Mouse (Mus musculus): ENCODE data around the gene Gm35315. TPM values are rescaled to one million over a fixed set of nuclear protein-coding genes. Genes with fewer than 3 reads are reported as not detected.
A peak's percentile ranks its signal among the peaks of the same experiment; 100 is the strongest.

Gene Gm35315
- polyA plus RNA-seq, 1 experiment from 2014 or later: 1.5 TPM

- peak; percentile 79 for ATAC-seq (ENCODE audit: insufficient number of reproducible peaks, insufficient read depth, low FRiP score, low TSS enrichment)
- under 1% methylated on average over 71 of the region's 71 CpGs for WGBS
- peaks cover 44% of the 10 kb centered on the region for H3K36me3 ChIP-seq
- H3K9me3 ChIP-seq: no peaks in the 10 kb centered on the region
- H3K27me3 ChIP-seq: no peaks in the 10 kb centered on the region
- peak within 1 kb of the TSS; percentile 83 for H3K9ac ChIP-seq
- H3K27ac ChIP-seq: peak within 1 kb of the TSS; percentile 98
- peak within 1 kb of the TSS; percentile 83 for H3K4me3 ChIP-seq
- H3K4me2 ChIP-seq (replicated peaks): peak within 1 kb of the TSS; percentile 83
- H3K4me1 ChIP-seq: 0 out of 2 replicates have a peak, but pooled peaks cover 11% of the 10 kb centered on the region
Observed at GRCm38 (mm10) chr5:110107581-110108304, 13.5 kb upstream of the Gm35315 start, which contains the start of gene Gtpbp6. Gene Gtpbp6, minus strand, starts transcription at chr5:110108197.

DNA sequence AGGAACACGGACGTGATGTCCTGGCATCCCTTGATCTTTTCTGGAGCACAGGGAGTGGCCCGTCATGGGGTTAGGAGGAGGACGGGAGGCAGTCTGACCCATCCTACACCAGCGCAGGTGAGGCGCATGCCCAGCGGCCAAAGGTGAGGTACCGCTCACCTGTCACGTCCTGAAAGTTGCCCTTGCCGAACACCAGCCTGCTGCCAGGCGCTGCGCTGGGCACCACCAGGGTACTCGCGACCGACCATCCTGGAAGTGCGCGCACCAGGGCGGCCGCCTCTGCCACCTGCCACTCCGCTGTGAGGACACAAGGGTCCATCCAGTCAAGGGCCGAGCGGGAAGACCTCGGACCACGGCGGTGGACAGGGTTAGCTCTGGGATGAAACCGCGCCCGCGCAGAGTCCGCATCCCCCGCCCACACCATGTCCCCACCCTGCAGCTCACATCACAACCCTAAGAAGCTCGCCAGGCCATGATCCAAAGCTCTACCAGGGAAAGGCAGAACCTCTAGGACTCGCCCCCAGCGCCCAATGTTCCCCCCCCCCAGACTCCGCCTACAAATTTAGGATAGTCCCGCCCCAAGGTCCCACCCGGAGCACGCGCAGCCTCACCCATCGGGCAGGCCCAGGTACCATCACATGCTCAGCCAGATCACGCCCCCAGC lies 12.8 kb upstream of the Gm35315 start:
- no peaks in the 10 kb centered on the region for H3K27me3 ChIP-seq
- H3K9ac ChIP-seq: peak overlapping the region; percentile 83
- H3K4me3 ChIP-seq: peak overlapping the region; percentile 83
- peak; percentile 16 for ATAC-seq (ENCODE audit: insufficient number of reproducible peaks, insufficient read depth, low FRiP score, low TSS enrichment)
- H3K36me3 ChIP-seq: peaks cover 39% of the 10 kb centered on the region
- WGBS: 13% methylated on average over 41 of the region's 41 CpGs
- H3K4me2 ChIP-seq (replicated peaks): peak overlapping the region; percentile 83
- no peaks in the 10 kb centered on the region for H3K9me3 ChIP-seq
- H3K4me1 ChIP-seq: peaks cover 12% of the 10 kb centered on the region; the same call in 1 of the 2 replicates
- H3K27ac ChIP-seq: peak overlapping the region; percentile 98

- Histone ChIP-seq H3K9me3 (no peaks in the 10 kb centered on the region), H3K4me3 (peak overlapping the region; percentile 83), H3K4me2 (replicated peaks) (peak overlapping the region; percentile 83), H3K36me3 (peaks cover 39% of the 10 kb centered on the region), H3K4me1 (peaks cover 19% of the 10 kb centered on the region; the same call in 1 of the 2 replicates), H3K9ac (no peak overlapping the region), H3K27me3 (no peaks in the 10 kb centered on the region), H3K27ac (no peak overlapping the region)
- WGBS: 94% methylated on average over 26 of the region's 26 CpGs
- ATAC-seq (ENCODE audit: insufficient number of reproducible peaks, insufficient read depth, low FRiP score, low TSS enrichment): no peak
Observed at GRCm38 (mm10) chr5:110106140-110106871, 12.1 kb upstream of the Gm35315 start.

- Histone ChIP-seq H3K36me3 (peaks cover 39% of the 10 kb centered on the region), H3K27me3 (0 out of 2 replicates have a peak, but pooled peaks cover 4% of the 10 kb centered on the region), H3K4me2 (replicated peaks) (no peak overlapping the region), H3K9me3 (no peaks in the 10 kb centered on the region), H3K27ac (no peak overlapping the region), H3K4me3 (no peak overlapping the region), H3K9ac (no peak overlapping the region), H3K4me1 (peaks cover 31% of the 10 kb centered on the region)
- ATAC-seq (ENCODE audit: insufficient number of reproducible peaks, insufficient read depth, low FRiP score, low TSS enrichment): no peak
- WGBS: 95% methylated on average over 36 of the region's 36 CpGs
Observed at GRCm38 (mm10) chr5:110104616-110105380, 10.6 kb upstream of the Gm35315 start.

DNA sequence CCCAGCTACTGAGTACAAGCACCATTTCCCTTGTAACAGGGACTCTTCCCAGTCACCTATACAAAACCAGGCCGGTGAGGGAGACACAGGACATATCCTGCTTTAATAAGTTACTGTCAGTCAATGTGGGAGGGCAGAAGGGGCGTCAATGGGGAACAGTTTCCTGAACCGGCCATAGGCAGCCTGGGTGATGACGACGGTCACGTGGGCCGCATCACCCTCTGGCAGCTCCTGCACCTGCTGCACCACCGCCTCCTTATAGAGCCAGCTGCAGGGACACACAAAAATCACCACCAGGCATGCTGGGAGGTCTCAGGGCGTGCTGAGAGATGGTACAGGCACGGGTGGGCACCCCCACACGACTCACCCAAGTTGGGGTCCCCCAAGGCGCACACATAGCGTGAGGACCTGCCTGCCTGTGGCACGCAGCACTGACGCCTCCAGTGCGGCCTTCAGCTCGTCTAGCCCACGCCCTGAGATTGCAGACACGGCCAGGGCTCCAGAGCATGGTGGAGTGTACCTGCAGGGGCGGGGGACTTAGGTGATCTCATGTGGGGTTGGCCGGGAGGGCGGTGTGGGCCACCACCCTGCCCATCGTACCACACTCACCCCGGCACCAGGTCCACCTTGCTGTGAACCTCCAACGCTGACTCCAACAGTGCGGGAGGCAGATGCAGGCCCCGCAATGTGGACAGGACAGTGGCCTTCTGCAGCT lies 9.8 kb upstream of the Gm35315 start:
- Histone ChIP-seq H3K36me3 (peaks cover 39% of the 10 kb centered on the region), H3K27ac (no peak overlapping the region), H3K4me3 (no peak overlapping the region), H3K4me2 (replicated peaks) (no peak overlapping the region), H3K4me1 (peaks cover 33% of the 10 kb centered on the region), H3K9me3 (no peaks in the 10 kb centered on the region), H3K9ac (no peak overlapping the region), H3K27me3 (0 out of 2 replicates have a peak, but pooled peaks cover 4% of the 10 kb centered on the region)
- WGBS: 96% methylated on average over 27 of the region's 27 CpGs
- no peak for ATAC-seq (ENCODE audit: insufficient number of reproducible peaks, insufficient read depth, low FRiP score, low TSS enrichment)

DNA sequence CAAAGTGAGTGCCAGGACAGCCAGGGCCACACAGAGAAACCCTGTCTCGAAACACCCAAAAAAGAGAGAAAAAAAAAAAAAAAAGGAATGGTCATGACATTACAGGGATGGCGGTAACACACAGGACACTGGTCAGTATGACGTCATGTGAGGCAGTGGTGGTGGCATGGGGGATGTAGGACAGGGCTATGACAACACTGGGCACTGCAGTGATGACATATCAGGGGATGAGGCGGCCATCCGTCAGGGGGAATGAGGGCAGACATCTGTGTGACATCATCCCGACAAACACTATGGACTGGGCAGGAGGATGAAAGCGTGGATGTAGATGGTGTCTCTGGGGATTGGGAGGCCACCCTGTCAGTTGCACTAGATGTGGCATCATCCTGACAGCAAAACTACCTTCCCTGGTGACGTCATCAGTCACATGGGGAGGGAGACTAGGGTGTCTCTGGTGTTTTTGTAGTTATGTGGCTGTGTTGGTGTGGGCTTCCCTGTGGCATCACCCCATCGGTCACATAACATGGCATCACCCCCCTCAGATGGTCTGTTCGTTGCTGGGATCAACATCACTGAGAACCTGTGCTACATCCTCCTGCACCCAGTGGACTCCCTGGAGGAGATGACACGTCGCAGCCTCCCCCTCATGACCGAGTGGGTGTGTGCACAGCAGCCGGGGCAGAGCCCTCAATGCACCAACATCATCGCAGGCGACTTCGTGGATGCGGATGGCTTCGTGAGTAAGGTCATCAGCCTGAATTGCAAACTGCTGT lies 8.8 kb upstream of the Gm35315 start:
- H3K4me1 ChIP-seq: peaks cover 33% of the 10 kb centered on the region
- peaks cover 39% of the 10 kb centered on the region for H3K36me3 ChIP-seq
- H3K27me3 ChIP-seq: 0 out of 2 replicates have a peak, but pooled peaks cover 4% of the 10 kb centered on the region
- no peak overlapping the region for H3K9ac ChIP-seq
- H3K4me3 ChIP-seq: no peak overlapping the region
- H3K27ac ChIP-seq: no peak overlapping the region
- H3K4me2 ChIP-seq (replicated peaks): no peak overlapping the region
- H3K9me3 ChIP-seq: no peaks in the 10 kb centered on the region
- no peak for ATAC-seq (ENCODE audit: insufficient number of reproducible peaks, insufficient read depth, low FRiP score, low TSS enrichment)
- 97% methylated on average over 19 of the region's 19 CpGs for whole genome bisulfite sequencing

DNA sequence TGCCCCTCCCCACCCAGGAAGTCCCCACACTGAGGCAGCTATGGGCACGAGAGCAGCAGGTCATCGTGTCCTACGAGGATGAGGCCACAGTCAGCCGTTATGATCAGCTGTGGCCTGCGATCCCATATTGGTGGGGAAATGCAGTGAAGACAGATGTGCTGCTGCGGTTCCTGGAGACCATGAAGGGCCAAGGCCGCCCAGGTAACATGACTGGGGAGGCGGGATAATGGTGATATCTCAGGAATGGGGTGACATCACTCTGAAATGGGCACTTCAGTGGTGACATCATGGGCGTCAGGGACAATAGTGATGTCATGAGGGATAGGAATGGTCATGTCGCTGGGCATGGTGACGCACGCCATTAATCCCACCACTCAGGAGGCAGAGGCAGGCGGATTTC lies 8.2 kb upstream of the Gm35315 start:
- Histone ChIP-seq H3K9ac (no peak overlapping the region), H3K27me3 (0 out of 2 replicates have a peak, but pooled peaks cover 4% of the 10 kb centered on the region), H3K27ac (no peak overlapping the region), H3K4me1 (peaks cover 33% of the 10 kb centered on the region), H3K4me3 (no peak overlapping the region; the same call in 1 of the 2 replicates), H3K36me3 (peaks cover 39% of the 10 kb centered on the region), H3K4me2 (replicated peaks) (peak overlapping the region; percentile 72; the same call in 1 of the 2 replicates), H3K9me3 (no peaks in the 10 kb centered on the region)
- no peak for ATAC-seq (ENCODE audit: insufficient number of reproducible peaks, insufficient read depth, low FRiP score, low TSS enrichment)
- 92% methylated on average over 13 of the region's 13 CpGs for WGBS

DNA sequence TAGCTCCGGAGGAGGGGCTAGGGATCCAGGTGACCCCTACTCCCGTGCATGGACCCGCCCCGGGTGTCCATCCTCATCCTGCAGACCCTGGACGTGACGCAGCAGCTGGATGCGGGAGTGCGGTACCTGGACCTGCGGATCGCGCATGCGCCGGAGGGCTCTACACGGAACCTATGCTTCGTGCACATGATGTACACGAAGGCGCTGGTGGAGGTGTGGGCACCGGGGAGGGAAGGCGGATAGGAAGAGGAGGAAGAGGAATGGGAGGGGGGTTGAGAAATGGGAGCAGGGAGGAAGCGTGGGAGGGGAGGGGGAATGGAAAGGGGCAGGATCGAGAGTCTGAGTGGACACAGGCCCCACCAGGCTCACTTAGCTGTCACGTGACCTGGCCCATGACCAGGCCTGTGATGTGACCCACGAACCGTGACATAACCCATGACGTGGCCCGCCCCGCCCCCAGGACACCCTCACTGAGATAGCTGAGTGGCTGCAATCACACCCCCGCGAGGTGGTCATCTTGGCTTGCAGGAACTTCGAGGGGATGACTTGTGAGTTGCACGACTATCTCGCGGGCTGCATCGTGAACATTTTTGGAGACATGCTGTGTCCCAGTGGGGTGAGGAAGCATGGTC lies 7.6 kb upstream of the Gm35315 start:
- Histone ChIP-seq H3K36me3 (peaks cover 39% of the 10 kb centered on the region), H3K4me1 (peaks cover 30% of the 10 kb centered on the region), H3K27ac (no peak overlapping the region), H3K27me3 (0 out of 2 replicates have a peak, but pooled peaks cover 4% of the 10 kb centered on the region), H3K4me2 (replicated peaks) (peak overlapping the region; percentile 72), H3K9ac (no peak overlapping the region), H3K4me3 (peak overlapping the region; percentile 35), H3K9me3 (no peaks in the 10 kb centered on the region)
- no peak for ATAC-seq (ENCODE audit: insufficient number of reproducible peaks, insufficient read depth, low FRiP score, low TSS enrichment)
- 18% methylated on average over 34 of the region's 34 CpGs for WGBS

DNA sequence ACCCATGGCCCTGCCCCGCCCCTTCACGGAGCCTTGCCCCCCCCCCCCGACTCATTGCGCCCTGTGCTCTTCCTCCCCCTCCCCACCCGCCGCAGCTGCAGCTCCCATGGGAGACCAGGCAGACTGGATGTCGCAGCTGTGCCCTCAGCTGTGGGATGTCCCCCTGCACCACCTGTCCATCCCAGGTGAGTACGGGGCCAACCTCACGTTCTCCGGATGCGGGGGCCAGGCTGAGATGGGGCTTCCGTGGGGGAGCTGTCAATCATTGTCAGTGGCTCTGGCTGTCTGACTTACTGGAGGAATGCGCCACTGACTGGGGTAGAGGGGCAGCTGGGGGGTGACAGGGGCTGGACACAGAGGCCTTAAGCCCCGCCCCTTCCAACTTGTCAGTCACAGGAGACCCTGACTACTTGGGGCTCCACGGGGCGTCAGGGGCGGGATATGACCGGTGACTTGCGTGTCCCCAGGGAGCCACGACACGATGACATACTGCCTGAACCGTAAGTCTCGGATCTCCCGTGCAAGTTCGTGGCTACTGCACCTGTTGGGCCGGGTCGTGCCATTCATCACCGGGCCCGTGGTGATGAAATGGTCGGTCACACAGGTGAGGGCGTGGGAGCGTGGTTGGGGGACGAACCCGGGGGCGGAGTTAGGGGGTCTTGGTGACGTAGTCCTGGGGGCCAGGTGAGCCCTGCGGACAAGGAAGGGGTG lies 6.9 kb upstream of the Gm35315 start:
- no peaks in the 10 kb centered on the region for H3K9me3 ChIP-seq
- peaks cover 33% of the 10 kb centered on the region for H3K36me3 ChIP-seq
- peaks cover 23% of the 10 kb centered on the region for H3K4me1 ChIP-seq
- WGBS: 2% methylated on average over 34 of the region's 37 CpGs
- 0 out of 2 replicates have a peak, but pooled peaks cover 4% of the 10 kb centered on the region for H3K27me3 ChIP-seq
- peak overlapping the region; percentile 72 for H3K4me2 ChIP-seq (replicated peaks)
- ATAC-seq (ENCODE audit: insufficient number of reproducible peaks, insufficient read depth, low FRiP score, low TSS enrichment): no peak
- no peak overlapping the region for H3K27ac ChIP-seq
- peak overlapping the region; percentile 35 for H3K4me3 ChIP-seq
- H3K9ac ChIP-seq: no peak overlapping the region; the same call in 1 of the 2 replicates

Data from embryonic facial prominence, embryonic 12.5 days (tissue).